Mouse (Mus musculus) thymus, adult 2 months (tissue): ENCODE results near the gene Smyd5.

ENCODE experiments used
- CTCF ChIP-seq: fragments of 200-500 bp; IDR thresholded peaks from 2 replicates; pipeline ENCODE4 v1.5.1; 2012; ENCODE audit warnings: mild to moderate bottlenecking, control low read depth, low read length, moderate library complexity, borderline replicate concordance; ENCODE audit not compliant: control insufficient read depth, poor library complexity, insufficient read depth; ENCODE audit errors: extremely low read depth
- POLR2A ChIP-seq: fragments of 200-500 bp; IDR thresholded peaks from 2 replicates; pipeline ENCODE4 v1.6.1; 2012; ENCODE audit warnings: mild to moderate bottlenecking, low read length, control low read depth, moderate library complexity; ENCODE audit not compliant: control insufficient read depth, poor library complexity, insufficient read depth; ENCODE audit errors: extremely low read depth

DNA sequence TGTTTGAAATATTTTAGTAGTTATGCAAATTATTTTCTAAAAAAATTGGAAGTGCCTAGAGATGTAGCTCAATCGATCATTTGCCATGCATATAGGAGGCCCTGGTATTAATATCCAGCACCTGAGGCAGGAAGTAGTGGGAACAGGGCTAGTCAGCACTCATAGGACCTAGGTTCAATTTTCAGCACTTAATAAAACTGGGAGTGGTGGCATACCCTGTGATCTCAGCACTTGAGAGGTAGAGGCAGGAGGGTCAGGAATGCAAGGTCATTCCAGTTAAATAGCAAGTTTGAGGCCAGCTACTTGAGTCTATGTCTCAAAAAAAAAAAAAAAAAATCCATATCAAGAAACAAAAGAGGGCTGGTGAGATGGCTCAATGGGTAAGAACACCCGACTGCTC lies 12.6 kb upstream of the Smyd5 start:
- TF ChIP-seq POLR2A (no peak), CTCF (no peak)
